Mouse (Mus musculus) gastrocnemius, postnatal 10 days (tissue): Measurements from ENCODE around the gene Rnpepl1. TPM values are rescaled to one million over a fixed set of nuclear protein-coding genes. Genes with fewer than 3 reads are reported as not detected.

ENCODE experiments used
- DNase-seq: peaks from one replicate; pipeline ENCODE4 v3.0.0; 2021; ENCODE audit warnings: mixed read lengths
- total RNA-seq, 2 experiments: library from RNA; stranded (reverse); gene quantifications; 2 replicates each; pipeline ENCODE4 v1.2.3; 2021

The Rnpepl1 gene
- total RNA-seq, 2 experiments from 2014 or later, result 61.4 to 62.3 TPM

DNA sequence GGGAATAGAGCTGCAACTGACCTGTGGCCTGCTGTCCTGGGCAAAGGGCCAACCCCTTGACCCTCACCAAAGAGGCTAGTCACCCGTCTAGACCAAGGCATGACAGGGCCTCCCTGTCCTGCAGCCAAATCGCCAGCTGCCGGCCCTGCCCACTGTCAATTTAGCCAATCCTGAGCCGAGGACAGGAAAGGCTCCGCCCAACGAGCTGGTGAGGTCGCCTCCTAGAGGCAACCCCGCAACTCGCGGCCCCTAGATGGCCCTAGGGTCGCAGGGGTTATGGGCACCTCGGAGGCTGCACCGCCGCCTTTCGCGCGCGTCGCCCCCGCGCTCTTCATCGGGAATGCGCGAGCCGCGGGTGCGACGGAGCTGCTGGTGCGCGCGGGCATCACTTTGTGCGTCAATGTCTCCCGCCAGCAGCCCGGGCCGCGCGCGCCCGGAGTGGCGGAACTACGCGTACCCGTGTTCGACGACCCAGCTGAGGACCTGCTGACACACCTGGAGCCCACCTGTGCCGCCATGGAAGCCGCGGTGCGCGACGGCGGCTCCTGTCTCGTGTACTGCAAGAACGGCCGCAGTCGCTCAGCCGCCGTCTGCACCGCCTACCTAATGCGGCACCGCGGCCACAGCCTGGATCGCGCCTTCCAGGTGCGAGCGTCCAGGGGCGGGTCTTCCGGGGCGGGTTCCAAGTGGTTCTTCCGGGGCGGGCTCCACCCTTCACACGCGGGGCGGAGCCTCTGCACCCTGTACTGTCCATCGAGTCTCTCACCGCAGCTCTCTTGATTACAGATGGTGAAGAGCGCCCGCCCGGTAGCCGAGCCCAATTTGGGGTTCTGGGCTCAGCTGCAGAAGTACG is 3.6 kb upstream of the Rnpepl1 start, which contains the start of gene Dusp28:
TSS of gene Dusp28 (plus strand) at position 203 of the 853 bp plus-strand sequence.
- peak; percentile 86 for DNase-seq

DNA sequence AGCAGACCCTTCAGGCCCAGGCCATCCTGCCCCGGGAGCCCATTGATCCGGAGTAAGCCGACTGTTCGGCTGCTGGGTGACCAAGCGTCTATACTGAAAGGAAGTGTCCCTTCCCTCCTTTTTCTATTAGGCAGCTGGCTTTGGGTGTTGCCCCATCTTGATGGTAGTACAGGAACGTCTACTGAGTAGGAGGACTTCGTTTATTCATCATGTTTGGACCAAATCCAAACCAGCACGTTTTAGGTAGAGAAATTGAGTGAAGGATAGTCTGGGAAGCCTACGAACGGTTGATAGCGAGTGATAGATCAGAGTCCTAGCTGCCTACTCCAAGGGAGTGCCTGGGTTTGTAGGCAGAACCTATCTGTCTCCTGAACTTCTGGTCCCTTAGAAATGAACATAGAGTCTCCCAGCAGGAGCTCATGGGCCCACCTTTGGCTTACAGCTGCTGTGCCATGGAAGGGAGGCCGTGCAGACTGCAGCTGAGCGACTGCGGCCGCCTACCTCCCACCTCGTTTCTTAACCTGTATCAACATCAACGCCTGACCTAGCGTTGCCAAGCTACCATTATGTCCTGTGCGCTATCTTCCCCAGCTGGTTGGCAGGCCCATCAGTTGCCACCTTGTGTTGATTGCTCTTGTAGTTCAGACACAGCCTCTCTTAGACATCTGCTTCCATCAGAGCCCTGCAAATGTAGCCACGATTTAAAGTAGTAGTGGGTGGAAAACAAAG is 2.8 kb upstream of the Rnpepl1 start:
- DNase-seq, result peak; percentile 1

DNA sequence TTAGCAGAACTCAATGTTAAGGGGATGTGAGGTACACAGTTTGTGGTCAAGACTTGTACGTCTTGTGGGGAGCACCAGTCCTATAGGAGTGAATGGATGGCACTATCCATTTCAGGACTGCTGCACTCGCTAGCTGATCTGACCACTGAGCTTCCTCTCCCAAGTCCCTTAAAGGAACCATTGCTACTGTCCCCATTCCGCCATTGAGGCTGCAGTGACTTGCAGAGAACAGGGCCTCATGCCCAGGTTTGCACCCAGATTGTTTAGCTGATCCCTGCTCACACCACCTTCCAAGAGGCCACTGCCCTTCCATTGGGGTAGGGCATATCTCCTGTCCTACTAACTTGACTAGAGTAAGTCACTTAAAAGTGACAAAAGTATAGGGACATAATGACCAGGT is 1.9 kb upstream of the Rnpepl1 start:
- DNase-seq, result no peak

DNA sequence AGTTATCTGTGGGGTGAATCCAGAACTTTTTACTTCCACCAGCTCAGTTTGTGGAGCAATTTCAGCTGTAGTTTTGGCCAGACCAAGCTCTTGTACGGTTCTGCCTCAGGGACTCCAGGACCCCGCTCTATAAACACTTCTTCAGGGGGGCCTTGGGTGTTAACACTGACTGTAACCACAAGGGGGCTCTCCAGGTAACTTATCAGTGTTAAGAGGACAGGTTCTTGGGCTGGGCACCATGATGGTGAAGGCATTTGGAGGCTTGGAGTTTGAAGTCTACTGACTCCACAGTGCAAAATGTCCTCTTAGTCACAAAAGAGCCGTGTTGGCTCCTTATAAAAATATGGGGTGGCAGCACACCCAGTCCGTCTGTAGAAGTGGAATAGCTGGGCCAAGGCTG is 1.5 kb upstream of the Rnpepl1 start:
- peak; percentile 1 for DNase-seq

DNA sequence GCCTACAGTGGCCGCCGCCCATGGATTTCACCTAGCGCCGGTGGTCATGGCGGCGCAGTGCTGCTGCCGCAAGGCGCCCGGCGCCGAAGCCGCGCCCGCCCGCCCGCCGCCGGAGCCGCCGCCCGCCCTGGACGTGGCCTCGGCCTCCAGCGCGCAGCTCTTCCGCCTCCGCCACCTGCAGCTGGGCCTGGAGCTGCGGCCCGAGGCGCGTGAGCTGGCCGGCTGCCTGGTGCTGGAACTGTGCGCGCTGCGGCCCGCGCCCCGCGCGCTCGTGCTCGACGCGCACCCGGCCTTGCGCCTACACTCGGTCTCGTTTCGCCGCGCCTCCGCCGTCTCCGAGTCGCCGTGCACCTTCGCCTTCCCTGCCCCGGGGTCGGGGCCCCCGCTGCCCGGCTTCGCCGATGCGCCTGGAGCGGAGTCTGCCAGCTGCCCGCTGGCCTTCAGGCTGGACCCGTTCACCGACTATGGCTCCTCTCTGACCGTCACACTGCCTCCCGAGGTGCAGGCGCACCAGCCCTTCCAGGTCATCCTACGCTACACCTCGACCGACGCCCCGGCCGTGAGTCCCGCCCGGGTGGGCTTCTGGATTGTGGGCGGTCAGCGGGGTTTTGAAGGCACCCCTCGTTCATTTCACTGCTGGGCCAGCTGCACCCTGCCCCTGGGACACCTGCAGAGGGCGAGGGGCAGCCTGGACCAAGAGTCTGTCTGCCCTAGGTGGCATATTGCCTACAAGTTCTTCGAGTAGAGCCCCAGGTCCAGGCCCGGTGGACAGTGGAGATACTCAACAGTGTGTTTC is 540 bp downstream of the Rnpepl1 start:
- peak; percentile 75 for DNase-seq

DNA sequence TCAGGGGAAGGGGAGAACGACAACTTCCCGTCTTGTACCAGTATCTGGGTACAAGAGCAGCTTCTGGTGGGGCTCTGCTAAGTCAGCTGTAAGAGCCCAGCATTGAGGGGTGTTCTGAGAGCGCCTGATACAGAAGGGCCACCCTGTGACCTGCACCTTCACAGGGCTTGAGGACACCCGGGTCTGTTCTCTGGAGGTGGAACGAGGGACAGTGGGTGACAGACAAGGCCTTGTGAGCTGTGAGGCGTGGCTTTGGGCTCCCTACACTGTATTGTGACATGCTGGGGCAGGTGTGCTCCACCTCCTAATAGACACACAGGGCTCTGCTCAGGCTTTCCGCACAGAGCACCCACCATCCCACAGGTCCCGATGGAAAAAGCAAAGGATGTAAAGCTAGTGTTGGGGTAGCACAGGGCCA is 1.1 kb downstream of the Rnpepl1 start:
- no peak for DNase-seq

DNA sequence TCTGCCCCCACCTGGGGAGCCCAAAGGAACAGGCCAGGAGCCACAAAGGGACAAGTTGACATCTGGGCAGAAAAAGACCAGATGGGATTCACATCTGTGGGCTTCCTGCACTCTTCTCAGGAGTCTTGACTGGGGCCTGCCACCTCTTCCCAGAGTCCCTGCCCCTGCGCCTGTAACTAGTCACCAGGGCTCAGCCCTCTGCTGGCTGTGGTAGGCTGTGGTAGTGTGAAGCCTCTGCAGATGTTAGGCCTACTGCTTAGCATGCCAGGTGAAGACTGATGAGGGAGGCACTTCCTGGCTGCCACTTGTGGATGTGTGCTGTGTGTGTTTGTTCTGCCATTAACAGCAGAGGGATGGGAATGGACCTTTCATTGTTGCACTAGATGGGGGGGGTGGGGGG is 1.7 kb downstream of the Rnpepl1 start:
- DNase-seq, result no peak

DNA sequence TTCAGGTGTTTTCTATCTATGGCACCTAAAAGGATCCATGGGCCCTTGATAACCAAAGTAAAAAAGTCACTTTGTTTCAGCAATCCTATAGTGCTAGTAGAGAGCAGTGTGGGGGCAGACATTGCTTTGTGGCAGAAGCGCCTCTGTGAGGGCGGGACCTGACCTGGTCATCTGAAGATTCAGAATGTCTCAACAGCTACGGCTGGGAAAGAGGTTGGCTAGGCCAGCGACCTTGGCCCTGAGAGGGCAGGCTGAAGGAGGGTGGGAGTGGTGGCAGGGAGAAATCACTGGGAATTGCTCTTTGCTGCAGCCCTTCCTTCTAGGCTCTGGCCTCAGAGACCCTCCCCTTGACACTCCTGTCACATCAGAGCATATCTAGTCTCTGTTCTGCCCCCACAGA is 3.7 kb downstream of the Rnpepl1 start:
- no peak for DNase-seq

DNA sequence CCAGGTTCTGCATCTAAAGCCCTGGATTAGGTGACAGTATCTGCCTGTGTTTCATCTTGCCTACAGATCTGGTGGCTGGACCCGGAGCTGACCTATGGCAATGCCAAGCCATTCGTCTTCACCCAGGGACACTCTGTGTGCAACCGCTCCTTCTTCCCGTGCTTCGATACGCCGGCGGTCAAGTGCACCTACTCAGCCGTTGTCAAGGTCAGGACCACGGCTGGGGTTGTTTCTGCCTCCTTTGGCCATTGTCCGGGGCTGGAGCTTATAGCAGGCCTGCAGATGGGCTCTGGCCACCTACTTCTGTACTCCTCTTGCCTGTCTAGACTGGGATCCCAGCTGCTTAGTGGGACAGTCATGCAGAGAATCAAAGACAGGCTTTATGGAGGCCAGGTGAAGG is 4.4 kb downstream of the Rnpepl1 start:
- DNase-seq, result no peak

DNA sequence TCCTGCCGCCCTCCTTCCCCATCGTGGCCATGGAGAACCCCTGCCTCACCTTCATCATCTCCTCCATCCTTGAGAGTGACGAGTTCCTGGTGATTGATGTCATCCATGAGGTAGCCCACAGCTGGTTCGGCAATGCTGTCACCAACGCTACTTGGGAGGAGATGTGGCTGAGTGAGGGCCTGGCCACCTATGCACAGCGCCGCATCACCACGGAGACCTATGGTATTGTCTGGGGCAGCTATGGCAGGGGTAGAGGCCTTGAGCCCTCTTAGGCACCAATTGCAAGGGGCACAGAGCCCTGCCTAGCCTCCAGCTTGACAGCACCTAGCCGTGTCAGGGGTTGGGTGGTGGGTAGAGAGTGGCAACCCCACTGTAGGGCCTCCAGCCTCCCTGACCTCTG is 6.1 kb downstream of the Rnpepl1 start:
- no peak for DNase-seq

DNA sequence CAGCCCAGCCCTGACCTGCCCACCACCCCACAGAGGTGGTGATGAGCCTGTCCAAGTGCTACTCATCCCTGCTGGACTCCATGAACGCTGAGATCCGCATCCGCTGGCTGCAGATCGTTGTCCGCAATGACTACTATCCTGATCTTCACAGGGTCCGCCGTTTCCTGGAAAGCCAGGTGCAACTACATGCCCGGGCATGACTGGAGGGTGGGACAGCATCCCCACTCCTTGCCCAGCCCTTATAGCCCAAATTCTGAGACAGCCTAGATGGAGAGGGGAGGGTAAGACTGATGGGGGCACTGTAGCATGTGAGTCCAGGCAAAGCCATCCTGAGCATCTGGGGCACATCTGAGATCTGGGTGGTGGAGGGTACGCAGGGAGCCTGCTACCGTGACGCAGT is 8.6 kb downstream of the Rnpepl1 start:
- DNase-seq, result no peak

DNA sequence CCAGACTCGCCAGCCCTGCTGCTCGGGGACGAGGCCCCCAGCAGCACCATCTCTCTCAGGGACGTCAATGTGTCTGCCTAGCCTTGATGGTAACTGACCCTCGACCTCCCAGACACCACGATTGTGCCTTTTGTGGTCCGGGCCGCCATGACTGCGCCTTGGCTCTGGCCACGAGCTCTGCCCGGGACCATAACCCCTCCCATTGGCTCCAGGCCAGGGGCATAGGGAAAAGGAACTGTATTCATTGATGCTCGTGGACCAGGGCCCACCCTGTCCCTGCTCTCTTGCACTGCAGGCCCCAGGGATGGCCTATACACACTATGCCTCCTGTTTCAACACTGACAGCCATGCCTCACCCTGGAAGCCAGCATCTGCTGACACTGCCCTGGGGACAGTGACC is 9.2 kb downstream of the Rnpepl1 start:
- no peak for DNase-seq

DNA sequence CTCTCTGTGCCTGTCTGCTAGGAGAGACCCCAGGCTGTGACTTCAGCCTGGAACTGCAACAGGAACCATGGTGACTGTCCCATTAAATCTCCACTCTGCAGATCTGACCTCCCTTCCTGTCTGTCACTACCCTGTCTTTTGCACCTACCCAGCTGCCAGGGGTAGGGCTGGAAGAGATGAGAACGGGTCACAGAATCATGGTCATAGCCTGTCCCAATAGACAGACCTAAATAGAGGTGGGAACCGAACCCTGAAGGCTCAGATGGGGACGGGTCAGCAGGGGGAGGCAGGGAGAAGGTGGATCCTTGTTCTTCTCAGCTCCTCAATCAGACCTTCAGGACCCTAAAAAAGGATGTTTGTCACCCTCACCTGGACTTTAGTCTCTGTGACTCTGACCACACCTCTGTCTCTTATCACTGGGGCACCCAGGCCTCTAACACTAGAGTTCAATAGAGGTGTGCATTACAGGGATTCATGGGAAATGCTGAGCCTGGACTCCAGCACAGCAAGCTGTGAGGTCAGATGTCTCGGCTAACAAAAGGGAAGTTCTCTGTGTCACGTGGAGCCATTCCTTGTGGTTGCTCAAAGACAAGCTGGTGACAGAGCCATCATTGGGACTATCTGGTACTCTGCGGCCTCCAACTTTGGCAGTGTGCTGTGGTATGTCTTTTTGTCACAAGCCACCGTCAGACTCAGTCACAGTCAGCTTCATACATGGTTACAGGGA is 10.1 kb downstream of the Rnpepl1 start:
- no peak for DNase-seq

DNA sequence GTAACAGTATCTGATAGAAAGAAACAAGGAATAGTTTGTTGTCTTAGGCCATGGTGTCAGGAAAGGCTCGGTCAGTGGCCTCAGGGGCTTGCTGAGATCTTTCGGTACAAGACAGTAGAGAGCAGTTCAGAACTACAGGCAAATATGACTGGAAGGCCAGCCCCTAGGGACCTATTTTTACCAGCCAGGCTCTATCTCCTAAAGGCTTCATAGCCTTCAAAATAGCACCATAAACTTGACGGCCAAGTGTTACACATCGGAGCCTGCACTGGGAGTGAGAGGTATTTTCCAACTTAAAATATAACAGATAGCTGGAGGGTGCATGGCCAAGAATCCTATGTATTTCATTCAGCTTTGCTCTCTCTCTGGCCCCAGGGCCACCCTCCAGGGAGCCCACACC is 10.9 kb downstream of the Rnpepl1 start:
- DNase-seq, result no peak

DNA sequence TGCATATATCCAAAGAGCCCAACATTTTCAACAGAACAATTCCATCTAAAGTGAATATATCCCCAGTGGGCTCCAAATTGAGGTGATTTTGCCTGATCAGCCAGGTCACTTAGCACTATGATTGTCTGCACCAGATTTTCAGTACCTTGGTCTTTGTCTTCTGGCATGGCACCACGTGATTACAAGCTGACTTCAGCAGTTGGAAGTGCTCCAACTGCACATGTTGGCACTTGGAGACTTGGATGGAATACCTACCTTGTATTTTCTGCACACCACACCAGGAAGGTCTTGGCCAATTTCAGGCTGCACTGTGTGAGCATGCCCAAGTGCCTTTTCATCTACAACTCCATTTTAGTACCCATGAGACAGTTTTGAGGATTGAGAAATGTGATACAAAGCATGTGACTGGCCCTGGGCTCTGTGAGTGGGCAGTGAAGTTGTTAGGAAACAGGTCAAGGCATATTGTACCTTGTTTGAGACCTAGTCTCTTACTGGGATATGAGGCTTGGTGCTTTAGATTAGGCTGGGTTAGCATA is 19.7 kb downstream of the Rnpepl1 start:
- no peak for DNase-seq

DNA sequence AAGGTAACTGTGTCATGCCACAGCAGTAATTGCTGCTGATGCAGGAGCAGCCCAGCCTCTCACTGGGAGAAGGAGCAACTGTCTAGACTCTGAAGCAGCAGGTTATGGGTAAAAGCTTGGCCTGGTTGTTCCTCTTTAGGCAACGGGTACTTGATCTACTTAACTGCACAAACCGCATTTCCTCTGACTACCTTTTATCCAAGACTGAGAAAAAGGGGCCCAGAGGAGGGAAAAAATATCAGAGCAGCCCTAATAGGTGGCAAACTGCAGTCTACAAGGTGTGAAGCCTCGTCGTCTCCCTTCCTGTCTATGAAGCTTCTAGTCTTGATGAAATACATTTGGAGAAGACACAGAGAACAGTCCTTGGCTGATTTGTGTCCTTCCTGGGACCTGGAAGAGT is 23.0 kb downstream of the Rnpepl1 start:
- no peak for DNase-seq

DNA sequence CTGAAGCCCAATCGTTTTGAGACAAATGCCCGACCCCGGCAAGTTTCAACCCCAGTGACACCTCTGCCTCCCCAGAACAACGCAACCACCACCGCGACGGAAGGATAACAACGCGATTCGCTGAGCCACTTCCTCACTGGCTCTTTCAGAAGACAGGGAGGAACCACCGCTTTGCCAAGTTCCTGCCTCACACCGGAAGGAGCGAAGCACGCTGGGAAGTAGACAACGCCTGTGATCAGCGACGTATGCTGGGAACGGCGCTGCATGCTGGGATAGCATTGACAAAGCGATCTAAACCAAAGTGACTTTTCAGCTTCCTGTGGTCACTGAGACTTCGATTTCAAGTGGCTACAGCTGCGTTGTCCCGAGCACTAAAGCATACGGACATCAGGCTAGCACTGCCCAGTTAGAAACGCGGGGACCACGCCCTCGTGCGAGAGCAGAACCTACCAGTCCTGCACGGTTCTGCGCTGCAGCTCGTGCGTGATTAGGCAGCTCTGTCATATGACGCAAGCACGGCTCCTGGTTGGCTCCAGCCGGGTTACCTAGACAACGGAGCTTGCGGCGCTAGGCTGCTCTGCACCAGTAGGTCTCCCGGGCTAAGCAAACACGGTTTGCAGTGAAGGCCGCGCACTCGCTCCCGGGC is 23.7 kb downstream of the Rnpepl1 start, which contains the start of gene Capn10:
TSS of gene Capn10 (plus strand) at position 195 of the 646 bp plus-strand sequence.
- DNase-seq, result peak; percentile 82

DNA sequence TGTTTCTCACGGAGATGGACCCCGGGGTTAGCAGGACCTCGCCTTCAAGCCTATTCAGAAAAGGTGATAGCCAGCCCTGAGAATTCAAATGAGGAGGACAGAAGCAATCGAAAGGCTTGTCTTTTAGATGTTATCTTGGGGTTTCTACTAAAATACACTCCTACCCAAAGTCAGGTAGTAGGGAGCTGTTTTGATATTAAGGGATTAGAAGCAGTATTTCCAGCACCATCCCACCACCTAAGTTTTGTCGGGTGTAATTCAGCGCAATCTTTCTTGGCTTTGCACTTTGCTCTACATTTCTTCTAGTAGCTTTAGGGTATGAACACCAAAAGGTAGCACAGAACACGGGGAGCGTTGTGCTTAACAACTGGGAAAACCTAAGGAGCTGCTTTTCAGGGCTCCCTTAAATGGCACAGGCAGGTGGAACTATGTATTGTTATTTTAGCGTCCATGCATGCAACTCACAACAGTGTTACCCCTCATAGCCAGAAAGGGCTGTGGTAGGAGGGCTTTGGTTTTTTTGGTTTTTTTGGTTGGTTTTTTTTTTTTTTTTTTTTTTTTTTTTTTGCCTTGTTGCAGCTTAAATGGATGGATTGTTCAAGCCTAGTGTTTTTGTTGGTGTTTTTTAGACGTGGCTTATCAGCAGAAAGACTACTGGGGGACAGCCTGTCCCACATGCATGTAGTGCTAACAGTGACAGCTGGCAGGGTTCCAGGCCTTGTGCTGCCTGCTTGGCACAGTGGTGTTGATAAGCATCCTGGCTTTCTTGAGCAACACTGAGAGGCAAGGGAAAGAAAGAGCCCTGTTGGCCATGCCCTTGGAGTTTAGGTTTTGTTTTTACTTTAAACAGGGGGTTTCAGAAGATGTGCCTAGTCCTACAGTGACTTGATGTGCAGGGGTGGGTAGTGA is 24.7 kb downstream of the Rnpepl1 start:
- peak; percentile 45 for DNase-seq

DNA sequence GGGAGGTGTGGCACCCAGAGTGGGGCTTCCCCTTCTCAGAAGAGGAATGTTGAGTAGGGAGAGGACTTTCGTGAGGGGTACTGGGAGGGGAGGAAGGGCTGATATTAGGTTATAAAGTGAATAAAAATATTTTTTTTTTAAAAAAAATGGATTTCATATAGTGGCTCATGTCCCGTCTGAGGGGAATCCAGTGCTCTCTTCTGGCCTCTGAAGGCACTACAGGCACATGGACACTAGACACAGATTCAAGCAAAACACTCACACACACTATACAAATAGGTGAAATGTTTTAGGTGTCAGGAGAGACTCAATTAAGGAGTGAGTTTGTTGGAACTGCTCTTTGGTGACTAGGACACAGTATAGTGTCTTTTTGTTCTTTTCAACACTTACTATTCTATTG is 25.4 kb downstream of the Rnpepl1 start:
- no peak for DNase-seq

DNA sequence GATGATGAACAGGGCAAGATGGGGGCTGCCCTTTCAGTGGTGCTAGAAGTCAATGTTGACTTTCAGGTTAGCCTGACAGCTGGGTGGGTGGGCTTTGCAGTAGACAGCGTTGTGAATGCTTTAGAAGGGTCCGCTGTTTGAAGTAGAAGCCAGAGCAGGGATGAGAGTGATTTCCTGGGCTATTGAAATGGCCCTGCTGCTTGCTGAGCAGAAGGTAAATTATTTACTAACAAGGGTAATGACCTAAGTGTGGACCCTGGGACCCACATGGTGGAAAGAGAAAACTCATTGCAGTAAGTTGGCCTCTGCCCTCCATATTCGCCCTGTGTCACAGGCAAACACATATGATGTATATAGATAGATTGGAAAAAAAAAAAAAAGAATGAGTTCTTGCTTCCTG is 25.9 kb downstream of the Rnpepl1 start:
- no peak for DNase-seq
